Mouse (Mus musculus): ENCODE results near the gene Tmem145.

GRCm38 (mm10) chr7:25285511-25286238, 20.2 kb upstream of the Tmem145 start:
- TF ChIP-seq CTCF (IDR thresholded peaks at IDR 0.05; ENCODE audit: control insufficient read depth, insufficient read depth, insufficient replicate concordance, low read depth, low read length) (no peak), POLR2A (IDR thresholded peaks at IDR 0.05; ENCODE audit: control insufficient read depth, low read depth, low read length) (no peak)
